Mouse (Mus musculus): ENCODE data around the gene Clstn1.

GRCm38 (mm10) chr4:149586044-149586782 lies at the start of gene Clstn1:
- TF ChIP-seq CTCF (IDR thresholded peaks at IDR 0.05; ENCODE audit: borderline replicate concordance, extremely low read depth, insufficient read depth, insufficient read length) (no peak), POLR2A (IDR thresholded peaks at IDR 0.05; ENCODE audit: borderline replicate concordance, extremely low read depth, insufficient read depth, insufficient read length, poor library complexity, severe bottlenecking) (peak; percentile 61; the same call in 1 of the 2 replicates)

Measured in brain, embryonic 14.5 days (tissue).